Mouse (Mus musculus): Measurements from ENCODE around the gene Myadml2. TPM values are rescaled to one million over a fixed set of nuclear protein-coding genes. Genes with fewer than 3 reads are reported as not detected.

Myadml2 gene
- polyA plus RNA-seq, 1 experiment from 2014 or later: 0.28 TPM

DNA sequence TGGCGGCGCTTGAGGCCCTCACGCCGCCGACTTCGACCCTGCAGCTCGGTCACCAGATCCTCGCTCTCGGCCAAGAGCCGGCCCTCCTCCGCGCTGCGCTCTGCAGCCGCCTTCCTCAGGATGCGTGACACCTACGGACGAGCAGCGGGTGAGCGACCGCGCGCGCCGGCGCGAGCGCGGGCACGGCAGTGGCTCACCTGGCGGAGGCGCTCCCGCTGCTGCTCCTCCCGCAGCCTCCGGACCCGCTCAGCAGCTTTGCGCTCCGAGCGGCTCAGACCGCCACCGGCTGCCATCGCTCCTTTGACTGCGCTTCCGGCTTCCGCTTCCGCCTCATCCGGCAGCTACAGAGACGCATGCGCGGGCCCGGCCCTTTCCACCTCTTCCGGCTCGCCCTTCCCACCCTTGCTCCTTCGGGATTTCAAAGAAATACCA is 23.3 kb downstream of the Myadml2 start:
- no peaks in the 10 kb centered on the region for H3K27me3 ChIP-seq (ENCODE audit: insufficient read depth, low read length)
- peaks cover 28% of the 10 kb centered on the region for H3K36me3 ChIP-seq (ENCODE audit: insufficient read depth, low read length)
- peak overlapping the region; percentile 91 for H3K4me3 ChIP-seq (replicated peaks; ENCODE audit: low read depth, low read length)
- TF ChIP-seq CTCF (IDR thresholded peaks at IDR 0.05; ENCODE audit: low read depth): no peak
- H3K9ac ChIP-seq (ENCODE audit: low read depth, low read length): peak overlapping the region; percentile 86
- peak overlapping the region; percentile 95 for H3K27ac ChIP-seq
- WGBS: under 1% methylated on average over 53 of the region's 53 CpGs
- no peaks in the 10 kb centered on the region for H3K9me3 ChIP-seq (replicated peaks; ENCODE audit: low read length)
- H3K4me2 ChIP-seq (ENCODE audit: low read length): peak overlapping the region; percentile 75
- peak; percentile 96 for DNase-seq (ENCODE audit: low spot score)
- H3K4me1 ChIP-seq (replicated peaks; ENCODE audit: insufficient read depth, low read length): peaks cover 8% of the 10 kb centered on the region
- ATAC-seq (replicated peaks; ENCODE audit: low FRiP score, low read depth): peak; percentile 62

DNA sequence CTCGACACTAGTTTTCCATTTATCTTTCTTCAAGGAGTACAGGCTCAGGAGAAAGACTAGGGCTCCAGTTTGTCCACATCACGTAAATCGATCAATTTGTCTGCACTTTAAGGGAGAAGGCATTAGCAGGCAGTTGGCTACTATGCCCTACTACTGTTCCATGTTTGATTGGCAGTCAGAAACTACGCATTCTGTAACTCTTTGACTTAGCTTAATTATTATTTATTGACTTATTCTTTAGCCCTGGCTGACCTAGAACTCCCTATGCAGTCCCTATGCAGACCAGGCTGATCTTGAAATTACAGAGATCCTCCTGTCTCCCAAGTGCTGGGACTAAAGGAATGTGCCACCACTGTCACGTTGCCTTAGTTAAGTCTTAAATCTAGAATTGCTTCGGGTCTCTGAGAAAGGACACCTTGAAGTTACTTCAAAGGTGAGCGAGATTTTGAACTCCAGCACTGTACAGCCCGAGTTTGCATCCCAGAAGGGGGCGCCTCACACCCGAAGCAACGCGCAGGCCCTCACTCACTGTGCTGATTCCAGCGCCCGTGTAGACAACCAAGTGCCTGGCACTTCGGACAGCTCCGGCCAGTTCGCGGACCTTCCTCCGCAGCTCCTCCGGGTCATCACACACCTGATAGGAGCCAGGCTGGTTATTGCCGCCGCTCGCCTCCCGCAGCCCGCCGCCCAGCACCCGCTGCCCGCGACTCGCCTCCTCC is 23.8 kb downstream of the Myadml2 start:
- Histone ChIP-seq H3K4me3 (replicated peaks; ENCODE audit: low read depth, low read length) (peak overlapping the region; percentile 91), H3K36me3 (ENCODE audit: insufficient read depth, low read length) (peaks cover 28% of the 10 kb centered on the region), H3K4me1 (replicated peaks; ENCODE audit: insufficient read depth, low read length) (peaks cover 5% of the 10 kb centered on the region; the same call in 1 of the 2 replicates), H3K27me3 (ENCODE audit: insufficient read depth, low read length) (no peaks in the 10 kb centered on the region), H3K4me2 (ENCODE audit: low read length) (peak overlapping the region; percentile 75), H3K9ac (ENCODE audit: low read depth, low read length) (peak overlapping the region; percentile 86), H3K27ac (peak overlapping the region; percentile 95), H3K9me3 (replicated peaks; ENCODE audit: low read length) (no peaks in the 10 kb centered on the region)
- DNase-seq (ENCODE audit: low spot score) (peak; percentile 81), ATAC-seq (replicated peaks; ENCODE audit: low FRiP score, low read depth) (peak; percentile 64)
- peak; percentile 73 for TF ChIP-seq CTCF (IDR thresholded peaks at IDR 0.05; ENCODE audit: low read depth)
- 12% methylated on average over 30 of the region's 30 CpGs for WGBS

DNA sequence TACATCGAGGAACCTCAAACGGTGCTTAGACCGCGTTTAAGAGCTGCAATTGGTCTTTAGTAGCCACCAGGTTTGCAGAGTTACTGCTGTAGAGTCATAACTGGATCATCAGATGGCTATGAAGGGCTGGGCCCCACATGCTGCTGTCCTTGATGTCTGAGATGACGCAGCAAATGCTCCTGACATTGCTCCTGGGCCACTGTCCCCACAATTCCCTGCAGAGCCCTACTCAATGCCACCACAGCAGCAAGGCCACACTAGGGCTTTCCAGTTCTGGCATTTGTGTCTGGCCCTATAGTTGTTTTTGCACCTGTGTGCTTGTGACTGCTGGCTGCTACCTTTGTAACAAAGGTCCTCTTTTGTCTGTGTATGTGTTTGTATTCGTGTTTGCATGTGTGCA is 25.2 kb downstream of the Myadml2 start:
- ATAC-seq (replicated peaks; ENCODE audit: low FRiP score, low read depth) (no peak), DNase-seq (ENCODE audit: low spot score) (no peak)
- no peak overlapping the region for H3K27ac ChIP-seq
- no peak for TF ChIP-seq CTCF (IDR thresholded peaks at IDR 0.05; ENCODE audit: low read depth)
- WGBS: 96% methylated on average over 6 of the region's 6 CpGs
- H3K9me3 ChIP-seq (replicated peaks; ENCODE audit: low read length): no peaks in the 10 kb centered on the region
- no peak overlapping the region for H3K4me2 ChIP-seq (ENCODE audit: low read length)
- peaks cover 5% of the 10 kb centered on the region; the same call in 1 of the 2 replicates for H3K4me1 ChIP-seq (replicated peaks; ENCODE audit: insufficient read depth, low read length)
- H3K27me3 ChIP-seq (ENCODE audit: insufficient read depth, low read length): no peaks in the 10 kb centered on the region
- H3K4me3 ChIP-seq (replicated peaks; ENCODE audit: low read depth, low read length): no peak overlapping the region
- peaks cover 22% of the 10 kb centered on the region for H3K36me3 ChIP-seq (ENCODE audit: insufficient read depth, low read length)
- H3K9ac ChIP-seq (ENCODE audit: low read depth, low read length): no peak overlapping the region

DNA sequence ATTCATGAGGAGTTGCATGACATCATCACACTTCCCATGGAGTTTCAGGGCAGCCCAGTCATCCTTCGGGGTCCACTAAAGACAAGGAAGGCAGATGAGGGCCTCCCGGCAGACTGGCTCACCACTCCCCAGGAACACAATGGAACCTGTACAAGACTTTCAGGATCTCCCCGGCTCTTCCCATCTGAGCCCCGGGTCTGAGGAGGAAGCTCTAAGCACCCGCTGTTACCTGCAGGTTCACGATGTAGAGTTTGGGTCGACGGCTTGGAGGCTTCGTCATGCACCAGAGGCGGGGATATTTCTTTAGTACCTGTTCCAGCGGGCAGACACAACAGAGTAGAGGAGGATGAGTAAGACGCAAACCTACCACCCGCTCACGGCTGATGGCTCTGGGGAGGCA is 27.8 kb downstream of the Myadml2 start:
- Histone ChIP-seq H3K4me1 (replicated peaks; ENCODE audit: insufficient read depth, low read length) (peaks cover 8% of the 10 kb centered on the region; the same call in 1 of the 2 replicates), H3K27me3 (ENCODE audit: insufficient read depth, low read length) (no peaks in the 10 kb centered on the region), H3K4me3 (replicated peaks; ENCODE audit: low read depth, low read length) (no peak overlapping the region), H3K36me3 (ENCODE audit: insufficient read depth, low read length) (peaks cover 16% of the 10 kb centered on the region), H3K27ac (no peak overlapping the region), H3K4me2 (ENCODE audit: low read length) (no peak overlapping the region), H3K9me3 (replicated peaks; ENCODE audit: low read length) (no peaks in the 10 kb centered on the region), H3K9ac (ENCODE audit: low read depth, low read length) (no peak overlapping the region)
- 92% methylated on average over 14 of the region's 14 CpGs for WGBS
- DNase-seq (ENCODE audit: low spot score) (no peak), ATAC-seq (replicated peaks; ENCODE audit: low FRiP score, low read depth) (no peak)
- no peak for TF ChIP-seq CTCF (IDR thresholded peaks at IDR 0.05; ENCODE audit: low read depth)

DNA sequence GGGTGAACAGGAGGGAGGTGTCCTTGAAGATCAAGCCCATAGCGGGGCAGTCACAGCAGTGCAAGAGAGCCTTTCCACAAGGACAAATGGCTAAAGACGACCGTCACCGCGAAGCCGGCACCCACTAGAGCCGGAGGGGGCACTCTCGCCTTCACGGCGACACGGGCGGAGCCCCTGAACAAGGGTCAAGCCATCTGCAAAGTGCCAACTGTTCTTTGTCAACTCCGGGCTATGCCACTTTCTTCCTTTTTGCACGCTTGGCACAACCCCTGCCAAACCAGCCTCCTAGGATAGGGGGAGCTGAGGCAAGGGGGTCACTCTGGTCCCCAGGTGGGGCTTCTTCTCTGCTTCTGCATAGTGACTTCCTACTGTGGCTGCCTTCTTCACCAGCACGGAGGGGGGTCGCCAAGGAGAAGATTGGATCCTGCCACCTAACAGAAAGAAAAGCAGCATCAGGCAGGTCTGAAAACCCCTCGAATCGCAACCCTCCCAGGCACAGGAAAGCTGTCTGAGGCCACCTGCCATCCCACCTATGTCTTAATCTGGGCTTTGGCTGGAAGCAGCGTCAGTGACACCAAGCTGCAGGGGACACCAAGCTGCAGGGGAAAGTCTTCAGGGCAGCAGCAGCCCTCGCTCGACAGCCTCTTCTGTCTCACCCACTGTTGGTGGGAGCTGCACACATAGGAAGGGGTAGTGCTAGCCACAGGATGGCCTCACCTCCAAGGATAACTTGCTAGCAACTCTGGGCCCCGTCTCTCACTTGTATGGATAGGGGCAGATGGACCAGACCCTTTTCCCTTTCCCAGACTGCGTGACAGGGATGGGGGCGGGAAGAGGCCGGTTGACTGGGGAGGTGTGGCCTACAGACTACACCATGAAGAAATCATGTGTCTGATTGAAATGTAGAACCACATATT is 29.1 kb downstream of the Myadml2 start:
- peaks cover 25% of the 10 kb centered on the region for H3K36me3 ChIP-seq (ENCODE audit: insufficient read depth, low read length)
- ATAC-seq (replicated peaks; ENCODE audit: low FRiP score, low read depth): no peak

DNA sequence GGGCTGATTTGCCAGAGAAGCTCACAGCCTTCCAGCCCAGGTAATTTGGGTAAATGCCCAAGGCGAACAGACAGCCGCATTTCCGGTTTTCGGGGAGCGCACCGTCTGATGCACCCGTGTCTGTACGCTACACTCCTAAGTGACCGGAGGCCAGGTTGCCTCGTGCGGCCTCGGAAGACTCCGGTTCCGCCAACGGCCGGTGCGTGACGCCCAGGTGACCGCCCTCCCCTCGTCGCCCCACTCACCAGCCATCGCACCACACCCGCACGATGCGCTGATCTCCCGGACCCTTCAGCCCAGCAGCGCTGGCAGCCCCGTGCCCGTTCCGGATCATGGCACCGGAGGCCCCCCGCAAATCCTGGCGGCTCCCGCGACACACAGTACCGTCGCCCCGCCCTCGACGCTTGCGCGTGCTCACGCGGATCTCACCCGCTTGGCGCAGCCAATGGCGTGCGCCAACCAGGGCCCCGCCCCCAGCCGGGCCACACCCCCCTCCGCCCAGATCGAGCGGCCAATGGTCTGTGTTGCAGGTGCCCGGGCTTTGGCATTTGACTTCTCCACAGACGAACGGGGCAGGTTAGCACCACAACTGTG is 30.3 kb downstream of the Myadml2 start, which contains the start of gene Pcyt2:
TSS of gene Pcyt2 (minus strand) at position 418 of the 594 bp plus-strand sequence.
- Histone ChIP-seq H3K4me3 (replicated peaks; ENCODE audit: low read depth, low read length) (peak within 1 kb of the TSS; percentile 74), H3K36me3 (ENCODE audit: insufficient read depth, low read length) (peaks cover 25% of the 10 kb centered on the region), H3K4me2 (ENCODE audit: low read length) (peak within 1 kb of the TSS; percentile 62), H3K4me1 (replicated peaks; ENCODE audit: insufficient read depth, low read length) (peaks cover 6% of the 10 kb centered on the region; the same call in 1 of the 2 replicates), H3K9me3 (replicated peaks; ENCODE audit: low read length) (no peaks in the 10 kb centered on the region), H3K27me3 (ENCODE audit: insufficient read depth, low read length) (no peaks in the 10 kb centered on the region), H3K9ac (ENCODE audit: low read depth, low read length) (peak within 1 kb of the TSS; percentile 72), H3K27ac (peak within 1 kb of the TSS; percentile 82)
- no peak for TF ChIP-seq CTCF (IDR thresholded peaks at IDR 0.05; ENCODE audit: low read depth)
- ATAC-seq (replicated peaks; ENCODE audit: low FRiP score, low read depth) (peak; percentile 92), DNase-seq (ENCODE audit: low spot score) (peak; percentile 90)
- WGBS: under 1% methylated on average over 56 of the region's 56 CpGs

More for the DNA sequence above, 29.1 kb downstream of the Myadml2 start:
- DNase-seq (ENCODE audit: low spot score): no peak
- 91% methylated on average over 25 of the region's 25 CpGs for WGBS
- Histone ChIP-seq H3K9ac (ENCODE audit: low read depth, low read length) (no peak overlapping the region), H3K4me1 (replicated peaks; ENCODE audit: insufficient read depth, low read length) (peaks cover 6% of the 10 kb centered on the region; the same call in 1 of the 2 replicates), H3K9me3 (replicated peaks; ENCODE audit: low read length) (no peaks in the 10 kb centered on the region), H3K4me3 (replicated peaks; ENCODE audit: low read depth, low read length) (no peak overlapping the region), H3K4me2 (ENCODE audit: low read length) (no peak overlapping the region), H3K27me3 (ENCODE audit: insufficient read depth, low read length) (no peaks in the 10 kb centered on the region), H3K27ac (no peak overlapping the region)
- no peak for TF ChIP-seq CTCF (IDR thresholded peaks at IDR 0.05; ENCODE audit: low read depth)
